Mouse (Mus musculus) embryonic facial prominence, embryonic 11.5 days (tissue): Measurements from ENCODE around the gene Rtn2. TPM values are rescaled to one million over a fixed set of nuclear protein-coding genes. Genes with fewer than 3 reads are reported as not detected.

ENCODE experiments used
- polyA plus RNA-seq: library from polyadenylated mRNA; unstranded; fragments of >200 nt; fragmentation: Nextera tagmentation; extraction: Ambion mirVana; gene quantifications from 2 replicates; pipeline ENCODE4 v1.2.1, GENCODE M21; 2014

The Rtn2 gene
- polyA plus RNA-seq, 1 experiment from 2014 or later, result 15.8 TPM

Other genes starting within 250 kb of the Rtn2 start
- gene Rsph6a, start 227.9 kb upstream of the Rtn2 start, polyA plus RNA-seq, result not detected in 2 replicates
- 17.2 and 17.7 TPM in 2 replicates for gene Dmwd, start 206.4 kb upstream of the Rtn2 start, polyA plus RNA-seq
- 5.1 and 6.5 TPM in 2 replicates for gene Dmpk, start 198.8 kb upstream of the Rtn2 start, polyA plus RNA-seq
- gene Six5, start 188.0 kb upstream of the Rtn2 start, polyA plus RNA-seq, result 10.0 and 10.5 TPM in 2 replicates
- gene Gm4969, start 164.3 kb upstream of the Rtn2 start, polyA plus RNA-seq, result 2.4 TPM in 2 replicates
- gene Fbxo46, start 162.8 kb upstream of the Rtn2 start, polyA plus RNA-seq, result 7.4 and 7.7 TPM in 2 replicates
- gene Qpctl, start 133.3 kb upstream of the Rtn2 start, polyA plus RNA-seq, result 9.4 and 9.7 TPM in 2 replicates
- 157 and 171 TPM in 2 replicates for gene Snrpd2, start 132.9 kb upstream of the Rtn2 start, polyA plus RNA-seq
- gene Gipr, start 116.5 kb upstream of the Rtn2 start, polyA plus RNA-seq, result 0.15 and 0.77 TPM in 2 replicates
- gene Eml2, start 106.2 kb upstream of the Rtn2 start, polyA plus RNA-seq, result 2.1 and 2.3 TPM in 2 replicates
- 1.4 and 1.8 TPM in 2 replicates for gene Gpr4, start 70.1 kb upstream of the Rtn2 start, polyA plus RNA-seq
- 39.5 and 45.5 TPM in 2 replicates for gene Opa3, start 54.3 kb upstream of the Rtn2 start, polyA plus RNA-seq
- 53.2 and 54.9 TPM in 2 replicates for gene Vasp, start 10.8 kb upstream of the Rtn2 start, polyA plus RNA-seq
- not detected in 2 replicates for gene Ppm1n, start 2.6 kb upstream of the Rtn2 start, polyA plus RNA-seq
- gene Fosb, start 27.4 kb downstream of the Rtn2 start, polyA plus RNA-seq, result not detected in 2 replicates
- gene Ercc1, start 62.2 kb downstream of the Rtn2 start, polyA plus RNA-seq, result 87.1 and 94.5 TPM in 2 replicates
- gene Cd3eap, start 76.9 kb downstream of the Rtn2 start, polyA plus RNA-seq, result 20.1 and 21.5 TPM in 2 replicates
- 4.7 and 5.2 TPM in 2 replicates for gene Ppp1r13l, start 77.1 kb downstream of the Rtn2 start, polyA plus RNA-seq
- gene Ercc2, start 99.4 kb downstream of the Rtn2 start, polyA plus RNA-seq, result 7.1 and 8.2 TPM in 2 replicates
- gene Klc3, start 121.5 kb downstream of the Rtn2 start, polyA plus RNA-seq, result 3.9 and 5.6 TPM in 2 replicates
- gene Ckm, start 122.2 kb downstream of the Rtn2 start, polyA plus RNA-seq, result 0.17 TPM in 1 of 2 replicates, not detected in the other
- 7.9 and 8.6 TPM in 2 replicates for gene Mark4, start 176.2 kb downstream of the Rtn2 start, polyA plus RNA-seq
- 1.2 and 1.7 TPM in 2 replicates for gene Exoc3l2, start 180.7 kb downstream of the Rtn2 start, polyA plus RNA-seq
- 2.3 and 2.6 TPM in 2 replicates for gene Bloc1s3, start 225.7 kb downstream of the Rtn2 start, polyA plus RNA-seq
- gene Trappc6a, start 225.8 kb downstream of the Rtn2 start, polyA plus RNA-seq, result 51.7 and 58.2 TPM in 2 replicates
- 0.08 TPM in 1 of 2 replicates, not detected in the other for gene Nkpd1, start 235.2 kb downstream of the Rtn2 start, polyA plus RNA-seq